Mouse (Mus musculus) myocyte (in vitro differentiated cells): Measurements from ENCODE around the gene Ces2g.

Source experiments
- MAX ChIP-seq: IDR thresholded peaks from one replicate; pipeline ENCODE4 v1.6.1; 2011; ENCODE audit warnings: low read depth, mild to moderate bottlenecking, control low read depth
- MYOD1 ChIP-seq, 3 experiments: IDR thresholded peaks; one replicate each; pipeline ENCODE4 v1.6.1; 2011; ENCODE audit warnings: control low read depth in 2 of 3, low read depth in 2 of 3, mild to moderate bottlenecking in 2 of 3, moderate library complexity in 1 of 3; ENCODE audit not compliant: insufficient read length in 2 of 3, control insufficient read depth in 1 of 3
- POLR2A ChIP-seq: IDR thresholded peaks from one replicate; pipeline ENCODE4 v1.6.1; 2011; ENCODE audit warnings: low read depth, mild to moderate bottlenecking, control low read depth, moderate library complexity; ENCODE audit not compliant: insufficient read length

- no peak for TF ChIP-seq POLR2A
- no peak for TF ChIP-seq MAX
- no peak for TF ChIP-seq MYOD1 (IDR thresholded peaks at IDR 0.05; ENCODE audit: control insufficient read depth in 1 of 3, insufficient read length in 2 of 3, low read depth in 2 of 3)
Observed at GRCm38 (mm10) chr8:104944665-104945064, 16.9 kb upstream of the Ces2g start.
